Mouse (Mus musculus) kidney, adult 2 months (tissue): ENCODE results near the gene Ptgdr2.

Source experiments
- CTCF ChIP-seq: fragments of 200-500 bp; conservative IDR thresholded peaks from 2 replicates; pipeline ENCODE4 v1.5.1; 2011; ENCODE audit warnings: low read depth, mild to moderate bottlenecking, control low read depth, low read length, moderate library complexity, mixed read lengths; ENCODE audit not compliant: insufficient read depth, insufficient read length
- POLR2A ChIP-seq: fragments of 200-500 bp; IDR thresholded peaks from one replicate; pipeline ENCODE4 v1.6.1; 2011; ENCODE audit warnings: low read depth, low read length, control low read depth

DNA sequence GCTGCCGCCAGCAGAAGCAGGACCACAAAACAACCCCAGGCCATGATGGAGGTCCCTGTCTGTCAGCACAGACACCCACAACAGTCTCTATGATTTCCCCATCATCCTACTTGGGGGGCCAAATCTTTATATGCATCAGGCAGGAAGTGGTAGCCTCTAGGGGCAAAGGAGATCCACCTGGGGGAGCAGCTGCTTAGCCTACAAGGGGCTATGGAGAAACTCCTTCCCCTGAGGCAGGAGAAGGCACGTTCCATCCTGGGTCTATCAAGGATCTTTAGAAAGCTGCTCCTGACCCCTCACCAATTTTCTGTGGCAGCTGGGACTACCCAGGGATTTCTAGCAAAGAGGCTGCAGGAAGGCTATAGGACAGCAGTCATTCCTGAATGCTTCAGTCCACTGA lies 16.4 kb upstream of the Ptgdr2 start, which contains the start of gene Zp1:
- TF ChIP-seq POLR2A, result no peak
- no peak for TF ChIP-seq CTCF
